Mouse (Mus musculus): ENCODE measurements at regions not wholly inside any gene's neighbourhood (a gene's known extent, or its start where the extent isn't known, plus 50 kb on each side); places are given as distances from the start of the nearest gene placed in this dataset.

- DNase-seq, result no peak
These were observed 445.3 kb downstream of the Klf5 start for GRCm38 (mm10) chr14:99743625-99744297.

GRCm38 (mm10) chr14:99745209-99745608 lies 446.7 kb downstream of the Klf5 start:
- no peak for DNase-seq

- DNase-seq, result no peak
These were observed 449.7 kb downstream of the Klf5 start for GRCm38 (mm10) chr14:99748166-99748565.

- no peak for DNase-seq
These were observed 451.1 kb downstream of the Klf5 start for GRCm38 (mm10) chr14:99749308-99750305.

- DNase-seq, result no peak
These were observed 459.6 kb downstream of the Klf5 start for GRCm38 (mm10) chr14:99758045-99758444.

- no peak for DNase-seq
These were observed 464.8 kb downstream of the Klf5 start for GRCm38 (mm10) chr14:99763336-99763735.

- DNase-seq, result no peak
These were observed 472.5 kb downstream of the Klf5 start for GRCm38 (mm10) chr14:99771009-99771408.

- no peak for DNase-seq
These were observed 474.4 kb downstream of the Klf5 start for GRCm38 (mm10) chr14:99772774-99773423.

GRCm38 (mm10) chr14:99778477-99778876 lies 480.0 kb downstream of the Klf5 start:
- no peak for DNase-seq

GRCm38 (mm10) chr14:99778957-99779356 lies 480.5 kb downstream of the Klf5 start:
- no peak for DNase-seq

- no peak for DNase-seq
These were observed 485.2 kb downstream of the Klf5 start for GRCm38 (mm10) chr14:99783646-99784045.

- DNase-seq, result no peak
These were observed 486.6 kb downstream of the Klf5 start for GRCm38 (mm10) chr14:99785106-99785505.

- DNase-seq, result no peak
These were observed 487.9 kb downstream of the Klf5 start for GRCm38 (mm10) chr14:99786367-99786766.

GRCm38 (mm10) chr14:99788185-99788584 lies 489.7 kb downstream of the Klf5 start:
- no peak for DNase-seq

- no peak for DNase-seq
These were observed 488.2 kb downstream of the Klf12 start for GRCm38 (mm10) chr14:99796293-99796692.

- no peak for DNase-seq
These were observed 478.4 kb downstream of the Klf12 start for GRCm38 (mm10) chr14:99806052-99806451.

GRCm38 (mm10) chr14:99806599-99806998 lies 477.9 kb downstream of the Klf12 start:
- no peak for DNase-seq

GRCm38 (mm10) chr14:99812741-99813485 lies 471.6 kb downstream of the Klf12 start:
- DNase-seq, result no peak

Measured in thymus, postnatal 14 days (tissue).